Mouse (Mus musculus) kidney, postnatal 25 days (tissue): ENCODE measurements around the gene Arfgap2.
"Not testable (repeated sequence)": the region's sequence is repeated elsewhere in the genome, so short reads cannot be mapped to it uniquely, and the experiment has no call there.

Experiments used
- DNase-seq, 2 experiments: peaks; one replicate each; pipeline ENCODE4 v3.0.0; 2021; ENCODE audit warnings: mixed read lengths in 2 of 2

The Arfgap2 gene

DNA sequence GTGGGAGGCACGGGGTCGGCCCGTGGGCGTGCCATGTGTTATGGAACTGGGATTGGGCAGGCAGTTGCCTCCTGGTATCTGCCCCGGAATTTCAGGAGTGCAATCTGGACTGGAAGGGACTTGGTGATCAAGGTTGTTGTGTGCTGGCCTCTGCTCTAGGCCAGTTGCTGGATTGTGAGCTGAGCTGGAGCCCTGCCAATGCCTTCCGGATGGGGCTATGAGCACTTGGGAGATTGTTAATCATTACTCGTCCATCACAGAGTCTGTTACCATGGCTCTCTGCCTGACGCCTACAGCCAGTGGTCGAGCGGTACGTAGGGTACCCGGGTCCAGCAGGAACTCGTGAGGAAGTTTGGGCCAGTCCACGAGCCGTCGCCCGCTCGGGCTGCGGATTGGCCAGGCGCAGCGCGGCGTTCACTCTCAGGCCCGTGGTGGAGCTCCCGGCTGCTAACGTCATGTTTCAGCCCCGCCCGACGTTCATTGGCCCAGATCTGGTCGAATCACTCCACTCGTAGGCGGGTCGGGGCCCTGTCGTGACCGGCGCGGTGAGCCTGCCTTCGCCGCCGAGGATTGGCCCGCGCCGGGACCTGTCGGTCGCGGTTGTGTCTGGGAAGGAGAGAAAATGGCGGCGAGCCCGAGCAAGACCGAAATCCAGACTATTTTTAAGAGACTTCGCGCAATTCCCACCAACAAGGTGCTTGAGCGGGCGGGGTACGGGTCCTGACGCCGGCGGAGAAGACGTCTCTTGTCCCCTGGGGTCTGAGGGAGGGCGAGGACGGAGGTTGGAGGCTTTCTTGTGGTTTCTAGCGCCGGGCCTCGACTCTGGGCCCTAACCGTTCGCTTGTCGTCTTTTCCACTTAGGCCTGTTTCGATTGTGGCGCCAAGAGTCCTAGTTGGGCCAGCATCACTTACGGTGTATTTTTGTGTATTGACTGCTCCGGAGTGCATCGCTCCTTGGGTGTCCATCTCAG lies at the start of gene Arfgap2:
Arfgap2 (plus strand) TSS at position 264 of the 971 bp plus-strand sequence.
- peak; percentile 98 to 100 for DNase-seq

GRCm38 (mm10) chr2:91217032-91217431 lies 47.7 kb upstream of the Arfgap2 start:
- no peak for DNase-seq

DNA sequence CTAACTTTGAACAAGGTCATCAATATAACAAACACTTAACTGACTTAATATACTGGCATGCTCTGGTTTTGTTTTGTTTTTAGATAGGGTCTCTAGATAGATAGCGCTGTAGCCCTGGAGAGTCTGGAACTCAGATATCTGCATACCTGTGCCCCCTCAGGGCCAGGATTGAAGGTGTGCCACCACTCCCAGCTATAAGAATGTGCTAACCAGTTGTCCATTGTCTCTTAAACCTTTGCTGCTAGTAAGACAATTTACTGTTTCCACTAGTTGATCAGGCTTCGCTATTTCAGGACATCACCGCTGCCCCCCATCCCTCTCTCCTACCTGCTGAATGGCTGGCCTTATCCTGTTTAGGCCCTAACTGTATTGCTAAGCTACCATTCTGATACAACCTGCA lies 44.3 kb upstream of the Arfgap2 start:
- no peak for DNase-seq

DNA sequence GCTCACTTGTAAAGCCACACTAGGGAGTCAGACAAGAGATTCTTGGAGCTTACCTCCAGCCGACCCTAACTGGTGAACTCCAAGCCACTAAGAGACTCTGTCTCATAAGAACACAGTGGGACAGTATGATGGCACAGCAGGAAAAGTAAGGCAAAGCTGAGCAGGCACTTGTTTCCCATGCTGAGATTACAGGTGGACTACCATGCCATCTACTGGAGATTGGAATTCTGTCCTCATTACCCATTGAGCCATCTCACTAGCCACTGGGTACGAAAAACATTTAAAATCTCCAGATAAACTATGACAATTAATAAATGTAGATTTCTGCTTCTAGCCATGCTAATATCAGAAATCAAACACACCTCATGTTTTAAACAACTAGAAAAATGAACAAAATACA lies 41.2 kb upstream of the Arfgap2 start:
- no peak for DNase-seq

- DNase-seq, result no peak
Measured at GRCm38 (mm10) chr2:91229735-91230134, 35.0 kb upstream of the Arfgap2 start.

DNA sequence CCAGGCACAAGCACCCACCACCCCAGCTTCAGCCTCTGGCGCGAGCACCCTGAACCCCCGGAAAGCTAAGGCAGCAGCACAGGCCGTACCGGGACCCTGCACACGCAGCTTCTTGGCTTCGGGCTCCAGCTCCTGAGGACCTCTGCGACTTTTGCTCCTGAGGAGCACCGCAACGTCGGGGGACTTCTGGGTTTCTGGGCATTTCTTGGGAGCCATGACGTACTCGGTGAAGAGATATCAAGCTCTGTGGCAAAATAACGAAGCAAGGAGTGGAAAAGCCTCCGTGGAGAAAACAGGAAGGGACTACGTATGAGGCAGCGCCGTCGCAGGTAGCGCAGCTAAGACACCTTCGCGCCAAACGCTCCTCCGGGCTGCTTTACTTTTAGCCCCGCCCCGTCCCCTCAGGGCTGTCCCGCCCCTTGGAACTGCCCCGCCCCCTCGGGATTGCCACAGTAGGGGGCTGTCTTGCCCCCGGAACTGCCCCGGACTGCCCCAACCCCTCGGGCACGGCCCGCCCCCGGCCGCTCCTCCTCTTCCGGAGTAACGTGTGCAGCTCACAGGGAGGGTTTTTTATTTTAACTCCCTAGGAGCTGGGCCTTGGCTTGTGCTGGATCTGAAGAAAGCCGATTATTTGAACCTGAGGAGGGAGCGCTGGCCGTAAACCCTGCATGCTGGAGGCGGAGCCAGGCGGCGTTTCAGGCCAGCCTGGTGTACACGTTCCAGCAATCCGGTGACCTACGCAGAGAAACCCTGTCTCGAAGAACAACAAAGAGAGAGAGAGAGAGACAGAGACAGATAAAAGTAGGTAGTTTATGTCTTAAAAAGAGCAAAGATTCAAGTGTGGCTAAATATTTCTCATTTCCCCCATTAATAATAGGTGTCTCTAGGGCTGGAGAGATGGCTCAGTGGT lies 27.9 kb upstream of the Arfgap2 start, which contains the start of gene Ddb2:
Ddb2 (minus strand) TSS at position 382 of the 910 bp plus-strand sequence.
- peak; percentile 95 to 98 for DNase-seq

GRCm38 (mm10) chr2:91237511-91238080 lies 27.2 kb upstream of the Arfgap2 start:
- DNase-seq, result not testable (repeated sequence)

DNA sequence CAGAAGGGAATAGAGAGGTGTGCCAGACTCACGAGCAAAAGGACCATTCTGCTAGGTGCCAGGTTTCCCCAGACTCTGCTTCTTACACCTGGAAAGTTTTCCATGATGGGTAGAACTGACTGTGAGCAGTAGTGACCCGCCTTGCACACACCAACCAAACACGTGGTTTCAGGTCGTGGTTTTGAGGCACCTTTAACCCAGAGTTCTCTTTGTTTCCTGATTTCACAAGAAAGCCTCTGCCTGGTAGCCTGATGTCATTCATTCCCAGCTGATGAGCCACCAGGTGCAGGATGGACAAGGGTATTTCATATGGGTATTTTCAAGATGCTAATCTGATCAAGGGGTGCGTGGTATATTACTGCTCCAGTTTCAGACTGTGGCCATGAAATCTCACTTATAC lies 22.2 kb upstream of the Arfgap2 start:
- DNase-seq, result no peak

DNA sequence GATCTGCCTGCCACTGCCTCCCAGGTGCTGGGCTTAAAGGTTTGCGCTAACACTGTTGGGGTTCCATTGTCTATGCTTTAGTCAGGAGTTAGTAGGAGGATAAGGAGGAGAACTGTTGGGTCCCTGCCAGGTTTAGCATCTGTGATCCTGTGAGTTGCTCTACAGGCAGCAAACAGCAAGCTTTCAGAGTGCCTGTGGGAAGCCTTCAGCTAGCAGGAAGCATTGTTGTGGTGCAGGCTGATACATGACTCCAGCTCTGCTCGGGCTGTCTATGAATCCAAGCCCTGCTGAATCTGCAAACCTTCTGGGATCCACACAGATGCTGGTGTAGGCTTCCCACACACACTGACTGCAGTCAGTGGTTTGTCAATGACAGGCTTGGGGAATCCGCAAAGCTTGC lies 21.4 kb upstream of the Arfgap2 start:
- DNase-seq, result no peak

DNA sequence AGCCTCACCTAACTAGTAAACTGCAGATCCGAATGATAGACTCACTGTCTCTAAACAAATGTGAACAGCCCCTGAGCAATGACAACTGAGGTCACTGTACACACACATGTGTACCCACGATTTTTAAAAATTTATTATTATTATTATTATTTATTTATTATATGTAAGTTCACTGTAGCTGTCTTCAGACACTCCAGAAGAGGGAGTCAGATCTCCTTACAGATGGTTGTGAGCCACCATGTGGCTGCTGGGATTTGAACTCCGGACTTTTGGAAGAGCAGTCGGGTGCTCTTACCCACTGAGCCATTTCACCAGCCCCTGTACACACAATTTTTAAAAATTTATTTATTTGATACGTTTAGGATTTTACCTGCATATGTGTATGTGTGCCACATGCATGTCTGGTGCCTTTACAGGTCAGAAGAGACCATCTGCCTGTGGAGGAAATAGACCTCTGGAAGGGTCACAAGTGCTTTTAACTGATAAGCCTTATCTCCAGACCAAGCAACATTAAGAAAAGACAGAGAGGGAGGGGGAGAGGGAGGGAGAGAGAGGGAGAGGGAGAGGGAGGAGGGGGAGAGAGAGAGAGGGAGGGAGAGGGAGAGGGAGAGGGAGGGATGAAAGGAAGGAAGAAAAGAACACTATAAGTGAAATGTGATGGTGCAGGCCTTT lies 20.1 kb upstream of the Arfgap2 start:
- DNase-seq, result no peak

GRCm38 (mm10) chr2:91248366-91248765 lies 16.4 kb upstream of the Arfgap2 start:
- no peak for DNase-seq

GRCm38 (mm10) chr2:91252001-91252400 lies 12.8 kb upstream of the Arfgap2 start:
- DNase-seq, result no peak

GRCm38 (mm10) chr2:91252512-91252911 lies 12.3 kb upstream of the Arfgap2 start:
- DNase-seq, result no peak

GRCm38 (mm10) chr2:91254725-91255380 lies 9.9 kb upstream of the Arfgap2 start:
- no peak for DNase-seq

- DNase-seq, result peak; percentile 28 to 50
Measured at GRCm38 (mm10) chr2:91255661-91256150, 9.1 kb upstream of the Arfgap2 start, which contains the start of gene Pacsin3. Gene Pacsin3 (plus strand): TSS chr2:91255954.

- peak; percentile 67 to 87 for DNase-seq
Measured at GRCm38 (mm10) chr2:91256256-91257125, 8.3 kb upstream of the Arfgap2 start.

GRCm38 (mm10) chr2:91257126-91257980 lies 7.4 kb upstream of the Arfgap2 start:
- DNase-seq, result peak; percentile 58 to 84

GRCm38 (mm10) chr2:91258054-91258453 lies 6.7 kb upstream of the Arfgap2 start:
- DNase-seq, result peak in 1 of 2 experiments; percentile 49

DNA sequence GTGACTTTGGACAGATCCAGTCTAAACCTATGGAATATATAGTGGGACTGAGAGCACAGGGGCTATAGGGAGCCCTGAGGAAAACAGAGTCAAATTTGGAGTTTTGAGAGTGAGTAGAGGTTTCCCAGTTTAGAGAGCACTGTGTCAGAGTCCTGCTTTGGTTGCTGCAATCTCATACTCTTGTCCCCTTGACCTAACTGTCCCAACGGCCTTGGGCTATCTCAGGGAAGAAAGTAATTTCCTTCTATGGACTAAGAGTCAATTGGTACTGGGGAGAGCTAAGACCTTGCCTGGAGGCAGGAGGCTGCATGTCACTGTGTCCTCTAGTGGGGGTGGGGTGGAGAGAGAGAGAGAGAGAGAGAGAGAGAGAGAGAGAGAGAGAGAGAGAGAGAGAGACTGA lies 5.9 kb upstream of the Arfgap2 start:
- peak in 1 of 2 experiments; percentile 14 for DNase-seq
